Mouse (Mus musculus): ENCODE measurements around the gene Cks1brt.

GRCm38 (mm10) chr8:85123691-85124090, 28.0 kb upstream of the Cks1brt start:
- TF ChIP-seq CTCF (IDR thresholded peaks at IDR 0.05; ENCODE audit: borderline replicate concordance, insufficient read depth, low read depth, low read length), result no peak
- TF ChIP-seq POLR2A (IDR thresholded peaks at IDR 0.05; ENCODE audit: borderline replicate concordance, insufficient read depth, low read length), result no peak

All from cerebellum, adult 2 months (tissue).